Mouse (Mus musculus) bone marrow macrophage, adult 2 months (primary cell): ENCODE data around the gene 0610012G03Rik.
A peak's percentile ranks its signal among the peaks of the same experiment; 100 is the strongest.

Source experiments
- CTCF ChIP-seq: IDR thresholded peaks from 2 replicates; pipeline ENCODE4 v1.5.1; 2012; ENCODE audit warnings: low read depth, mild to moderate bottlenecking, low read length, moderate library complexity
- POLR2A ChIP-seq: IDR thresholded peaks from 2 replicates; pipeline ENCODE4 v1.6.1; 2012; ENCODE audit warnings: mild to moderate bottlenecking, low read depth, low read length, borderline replicate concordance

DNA sequence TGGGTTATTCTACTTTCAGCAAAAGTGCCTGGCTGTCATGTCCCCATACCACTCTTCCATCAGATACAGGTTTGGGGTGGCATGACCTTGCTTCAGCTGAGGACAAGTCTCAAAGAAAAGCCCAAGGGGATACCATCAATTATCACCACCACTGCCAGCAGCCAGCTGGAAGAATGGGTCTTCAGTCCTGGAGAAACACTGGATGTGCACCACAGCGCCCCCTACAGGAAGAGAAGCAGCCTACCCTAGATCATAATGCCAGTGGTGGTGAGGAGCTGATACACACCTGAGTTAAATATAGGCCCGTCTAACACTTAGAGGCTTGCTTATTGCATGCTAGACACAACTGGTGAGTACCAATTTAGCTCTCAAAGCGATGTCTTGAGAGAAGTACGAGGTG is 43.0 kb downstream of the 0610012G03Rik start:
- TF ChIP-seq CTCF: peak; percentile 71
- no peak for TF ChIP-seq POLR2A
